Mouse (Mus musculus) thymus, adult 2 months (tissue): ENCODE measurements around the gene Tmc4. TPM values are rescaled to one million over a fixed set of nuclear protein-coding genes. Genes with fewer than 3 reads are reported as not detected.
"Not testable (repeated sequence)": the region's sequence is repeated elsewhere in the genome, so short reads cannot be mapped to it uniquely, and the experiment has no call there.

ENCODE experiments used
- DNase-seq: peaks from one replicate; pipeline ENCODE4 v3.0.0; 2021
- H3K27ac ChIP-seq: fragments of 200-500 bp; 2 replicates; pipeline ENCODE4 v1.5.1; 2012; ENCODE audit warnings: low read length, control low read depth; ENCODE audit not compliant: control insufficient read depth, insufficient read depth
- H3K27me3 ChIP-seq: fragments of 200-500 bp; 2 replicates; pipeline ENCODE4 v1.6.1; 2012; ENCODE audit warnings: mild to moderate bottlenecking, low read length, moderate library complexity, mixed read lengths; ENCODE audit not compliant: control insufficient read depth, insufficient read depth
- H3K36me3 ChIP-seq: fragments of 200-500 bp; 2 replicates; pipeline ENCODE4 v1.6.1; 2012; ENCODE audit warnings: mild to moderate bottlenecking, low read length, moderate library complexity; ENCODE audit not compliant: control insufficient read depth, insufficient read depth
- H3K4me1 ChIP-seq: fragments of 200-500 bp; replicated peaks from 2 replicates; pipeline ENCODE4 v1.6.1; 2012; ENCODE audit warnings: low read length; ENCODE audit not compliant: control insufficient read depth, insufficient read depth
- H3K4me3 ChIP-seq: fragments of 200-500 bp; 2 replicates; pipeline ENCODE4 v1.5.1; 2012; ENCODE audit warnings: mild to moderate bottlenecking, low read length, control low read depth, moderate library complexity; ENCODE audit not compliant: control insufficient read depth, insufficient read depth
- CTCF ChIP-seq: fragments of 200-500 bp; IDR thresholded peaks from 2 replicates; pipeline ENCODE4 v1.5.1; 2012; ENCODE audit warnings: mild to moderate bottlenecking, control low read depth, low read length, moderate library complexity, borderline replicate concordance; ENCODE audit not compliant: control insufficient read depth, poor library complexity, insufficient read depth; ENCODE audit errors: extremely low read depth
- POLR2A ChIP-seq: fragments of 200-500 bp; IDR thresholded peaks from 2 replicates; pipeline ENCODE4 v1.6.1; 2012; ENCODE audit warnings: mild to moderate bottlenecking, low read length, control low read depth, moderate library complexity; ENCODE audit not compliant: control insufficient read depth, poor library complexity, insufficient read depth; ENCODE audit errors: extremely low read depth
- WGBS: fragments of 180-500 bp; shearing (Covaris S2); methylation state at CpG from one replicate; pipeline ENCODE4 v1.1.7; 2018; 5-methylcytosine and 5-hydroxymethylcytosine counted together
- polyA plus RNA-seq: library from polyadenylated mRNA; depleted of rRNA; stranded (reverse); fragments of >200 nt; gene quantifications from 2 replicates; pipeline ENCODE4 v1.2.3, GENCODE M21; 2012; rRNA removed

The Tmc4 gene
- 21.7 and 27.9 TPM in 2 replicates for polyA plus RNA-seq

- H3K27me3 ChIP-seq, result no peaks in the 10 kb centered on the region
- peaks cover 4% of the 10 kb centered on the region; the same call in 1 of the 2 replicates for H3K4me1 ChIP-seq
- TF ChIP-seq POLR2A (no peak), CTCF (no peak)
- H3K27ac ChIP-seq, result no peak within 1 kb of the TSS
- WGBS, result 92% methylated on average over 9 of the region's 9 CpGs
- DNase-seq, result no peak
- no peak within 1 kb of the TSS for H3K4me3 ChIP-seq
- H3K36me3 ChIP-seq, result no peaks in the 10 kb centered on the region
These were observed at the start of gene Tmc4 for GRCm38 (mm10) chr7:3677342-3677741. TSS of gene Tmc4 (minus strand) at chr7:3677553.

- H3K4me3 ChIP-seq, H3K4me1 ChIP-seq, H3K36me3 ChIP-seq, DNase-seq, H3K27ac ChIP-seq, H3K27me3 ChIP-seq: not testable (repeated sequence)
These were observed 48.1 kb upstream of the Tmc4 start for GRCm38 (mm10) chr7:3725459-3725858.

GRCm38 (mm10) chr7:3720268-3720667, 42.9 kb upstream of the Tmc4 start, which contains the start of gene Pirb:
TSS of gene Pirb (minus strand) at chr7:3720391.
- H3K36me3 ChIP-seq, DNase-seq, H3K4me1 ChIP-seq, H3K27me3 ChIP-seq, H3K4me3 ChIP-seq, H3K27ac ChIP-seq: not testable (repeated sequence)
- WGBS, result 47% methylated on average over 1 of the region's 3 CpGs

GRCm38 (mm10) chr7:3715249-3715648, 37.9 kb upstream of the Tmc4 start:
- no peak overlapping the region for H3K27ac ChIP-seq
- no peak for TF ChIP-seq POLR2A
- no peak for TF ChIP-seq CTCF
- H3K4me1 ChIP-seq, result no peaks in the 10 kb centered on the region
- H3K4me3 ChIP-seq, result no peak overlapping the region
- WGBS, result 32% methylated on average over 1 of the region's 1 CpGs
- DNase-seq, result no peak
- H3K27me3 ChIP-seq, result no peaks in the 10 kb centered on the region
- no peaks in the 10 kb centered on the region for H3K36me3 ChIP-seq

- WGBS, result 80% methylated on average over 5 of the region's 5 CpGs
These were observed 35.0 kb upstream of the Tmc4 start for GRCm38 (mm10) chr7:3712264-3712942.

GRCm38 (mm10) chr7:3709000-3709399, 31.6 kb upstream of the Tmc4 start:
- WGBS, result 95% methylated on average over 1 of the region's 1 CpGs
- Histone ChIP-seq H3K27me3 (no peaks in the 10 kb centered on the region), H3K36me3 (peaks cover 31% of the 10 kb centered on the region), H3K4me3 (no peak overlapping the region), H3K27ac (no peak overlapping the region), H3K4me1 (peaks cover 10% of the 10 kb centered on the region)
- TF ChIP-seq CTCF (no peak), POLR2A (no peak)
- no peak for DNase-seq

More at GRCm38 (mm10) chr7:3712264-3712942, 35.0 kb upstream of the Tmc4 start:
- DNase-seq, result no peak
- no peak for TF ChIP-seq POLR2A
- no peak for TF ChIP-seq CTCF
- Histone ChIP-seq H3K4me3 (no peak overlapping the region), H3K36me3 (peaks cover 9% of the 10 kb centered on the region), H3K4me1 (no peaks in the 10 kb centered on the region), H3K27me3 (no peaks in the 10 kb centered on the region), H3K27ac (no peak overlapping the region)

GRCm38 (mm10) chr7:3708447-3708980, 31.2 kb upstream of the Tmc4 start:
- WGBS, result 74% methylated on average over 5 of the region's 5 CpGs
- Histone ChIP-seq H3K4me1 (peaks cover 10% of the 10 kb centered on the region), H3K36me3 (peaks cover 31% of the 10 kb centered on the region)
- H3K27ac ChIP-seq, H3K27me3 ChIP-seq, DNase-seq, H3K4me3 ChIP-seq: not testable (repeated sequence)
